Mouse (Mus musculus) heart, postnatal 4 days (tissue): ENCODE measurements at regions not wholly inside any gene's neighbourhood (a gene's known extent, or its start where the extent isn't known, plus 50 kb on each side); places are given as distances from the start of the nearest gene placed in this dataset.
"Not testable (repeated sequence)": the region's sequence is repeated elsewhere in the genome, so short reads cannot be mapped to it uniquely, and the experiment has no call there.

ENCODE experiments used
- DNase-seq: peaks from one replicate; pipeline ENCODE4 v3.0.0; 2021

DNA sequence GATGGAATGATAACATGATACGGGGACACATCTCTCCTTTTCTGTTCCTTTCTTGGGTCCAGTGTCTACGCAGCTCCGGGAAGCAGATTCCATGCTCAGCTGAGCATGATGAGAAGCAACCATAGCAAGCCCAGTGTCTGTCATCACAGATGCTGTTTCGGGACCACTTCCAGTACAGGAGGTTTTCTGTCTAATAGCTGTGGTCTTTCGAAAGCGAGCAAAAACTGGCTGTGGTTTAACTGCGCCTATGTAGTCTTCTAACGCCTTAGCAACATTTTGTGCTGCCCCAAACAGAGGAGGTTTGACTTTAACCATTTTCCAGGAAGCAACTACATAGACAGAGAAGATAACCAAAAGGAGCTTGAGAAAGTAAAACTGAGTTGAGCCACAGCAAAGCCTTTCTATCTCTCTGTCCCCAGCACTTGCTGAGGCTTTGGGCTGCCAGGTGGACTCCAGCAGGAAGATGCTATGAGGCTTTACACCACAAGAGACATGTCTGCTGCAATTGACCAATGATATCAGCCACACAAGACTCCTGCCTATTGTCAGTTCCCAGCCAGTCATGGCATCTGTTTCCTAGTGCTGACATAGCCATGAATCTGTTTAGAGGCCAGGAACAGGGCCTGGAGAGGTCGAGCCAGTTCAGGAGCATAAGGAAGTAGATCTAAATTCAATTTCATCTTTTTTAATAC is 95.1 kb downstream of the Stard3nl start:
- not testable (repeated sequence) for DNase-seq

DNA sequence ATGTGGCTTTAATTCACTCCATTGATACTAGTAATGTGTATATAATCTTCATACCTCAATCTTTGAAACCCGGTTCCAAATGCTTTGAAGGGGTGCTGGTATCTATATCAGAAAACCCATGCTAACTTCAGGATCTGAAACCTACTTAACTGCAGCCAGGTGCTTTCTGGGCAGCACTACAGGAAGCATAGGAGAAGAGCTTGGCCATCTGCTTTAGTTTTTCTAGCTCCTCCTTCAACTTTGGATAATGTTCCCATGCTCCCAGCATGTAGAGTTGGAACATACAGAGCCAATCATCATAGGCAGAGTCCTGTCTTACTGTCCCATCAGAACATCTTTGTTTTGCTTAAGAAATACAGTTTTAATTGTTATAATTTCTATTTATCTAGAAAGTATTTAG is 99.3 kb downstream of the Stard3nl start:
- no peak for DNase-seq

DNA sequence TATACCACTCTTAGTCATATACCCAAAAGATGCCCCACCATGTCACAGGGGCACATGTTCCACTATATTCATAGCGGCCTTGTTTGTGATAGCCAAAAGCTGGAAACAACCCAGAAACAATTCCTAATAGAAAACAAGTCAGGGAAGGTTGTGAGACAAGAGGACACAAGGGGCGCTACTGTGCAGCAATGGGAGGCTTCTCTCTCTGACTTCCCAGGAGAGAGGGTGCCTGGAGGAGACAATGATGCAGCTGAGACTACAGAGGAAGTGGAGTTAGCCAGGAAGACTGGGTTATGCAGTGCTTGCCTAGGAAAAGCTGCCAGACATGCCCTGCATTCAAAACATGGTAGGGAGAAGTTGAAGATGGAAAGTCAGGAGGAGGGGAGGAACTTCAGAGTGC is 102.6 kb downstream of the Stard3nl start:
- no peak for DNase-seq

DNA sequence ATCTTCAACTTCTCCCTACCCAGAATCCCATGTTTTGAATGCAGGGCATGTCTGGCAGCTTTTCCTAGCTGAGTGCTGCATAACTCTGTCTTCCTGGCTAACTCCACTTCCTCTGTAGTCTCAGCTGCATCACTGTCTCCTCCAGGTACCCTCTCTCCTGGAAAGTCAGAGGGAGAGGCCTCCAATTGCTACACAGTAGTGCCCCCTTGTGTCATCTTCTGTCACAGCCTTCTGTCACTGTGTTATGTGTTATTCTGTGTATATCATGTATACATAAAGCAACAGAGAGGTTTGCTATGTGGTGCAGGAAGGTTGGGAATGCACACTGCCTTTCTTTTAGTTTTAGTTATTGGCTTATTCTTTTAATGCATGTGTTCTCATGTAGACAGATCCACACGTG is 112.4 kb downstream of the Stard3nl start:
- no peak for DNase-seq

DNA sequence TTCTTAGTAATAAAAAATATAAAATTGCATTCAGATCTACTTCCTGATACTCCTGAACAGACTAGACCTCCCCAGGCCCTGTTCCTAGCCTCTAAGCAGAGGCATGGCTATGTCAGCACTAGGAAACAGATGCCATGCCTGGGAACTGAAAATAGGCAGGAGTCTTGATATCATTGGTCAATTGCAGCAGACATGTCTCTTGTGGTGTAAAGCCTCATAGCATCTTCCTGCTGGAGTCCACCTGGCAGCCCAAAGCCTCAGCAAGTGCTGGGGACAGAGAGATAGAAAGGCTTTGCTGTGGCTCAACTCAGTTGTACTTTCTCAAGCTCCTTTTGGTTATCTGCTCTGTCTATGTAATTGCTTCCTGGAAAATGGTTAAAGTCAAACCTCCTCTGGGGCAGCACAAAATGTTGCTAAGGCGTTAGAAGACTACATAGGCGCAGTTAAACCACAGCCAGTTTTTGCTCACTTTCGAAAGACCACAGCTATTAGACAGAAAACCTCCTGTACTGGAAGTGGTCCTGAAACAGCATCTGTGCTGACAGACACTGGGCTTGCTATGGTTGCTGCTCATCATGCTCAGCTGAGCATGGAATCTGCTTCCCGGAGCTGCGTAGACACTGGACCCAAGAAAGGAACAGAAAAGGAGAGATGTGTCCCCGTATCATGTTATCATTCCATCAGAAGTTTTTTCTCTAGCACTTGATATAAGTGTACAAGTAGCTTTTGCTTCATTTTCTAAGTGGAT is 122.9 kb downstream of the Stard3nl start:
- DNase-seq: not testable (repeated sequence)

DNA sequence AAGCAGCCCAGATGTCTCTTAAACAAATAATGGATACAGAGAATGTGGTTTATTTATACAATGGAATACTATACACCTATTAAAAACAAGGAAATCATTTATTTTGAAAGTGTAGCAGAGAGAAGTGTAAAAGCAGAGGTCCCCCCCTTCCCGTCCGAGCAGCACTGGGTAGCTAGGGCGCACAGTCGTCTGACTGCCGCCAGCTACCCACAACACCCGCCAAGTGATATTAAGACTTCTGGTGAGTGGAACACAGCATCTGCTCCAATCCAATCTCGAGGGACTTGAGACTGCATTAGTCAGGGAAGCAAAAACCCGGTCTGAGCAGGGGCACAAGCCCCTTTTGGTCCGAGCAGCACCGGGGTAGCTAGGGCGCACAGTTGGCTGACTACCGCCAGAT is 130.6 kb downstream of the Stard3nl start:
- DNase-seq: not testable (repeated sequence)

DNA sequence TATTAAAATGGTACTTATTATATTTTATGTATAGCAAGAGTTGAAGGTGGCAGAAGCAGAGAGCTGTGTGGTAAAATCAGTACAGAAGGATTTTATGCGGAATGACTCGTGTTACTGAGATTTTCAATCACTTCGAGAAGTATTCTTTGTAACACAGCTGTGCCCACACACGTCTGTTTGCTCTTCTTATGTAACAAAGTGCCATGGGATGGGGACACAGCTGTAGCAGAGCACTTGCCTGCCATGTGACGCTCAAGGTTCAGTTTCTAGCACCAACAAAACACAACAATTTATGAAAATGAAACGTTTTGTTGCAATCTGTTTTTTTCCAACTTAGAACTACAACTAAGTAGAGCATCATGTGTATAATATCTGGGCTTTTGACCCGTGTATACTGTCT is 149.0 kb downstream of the Stard3nl start:
- DNase-seq: not testable (repeated sequence)

DNA sequence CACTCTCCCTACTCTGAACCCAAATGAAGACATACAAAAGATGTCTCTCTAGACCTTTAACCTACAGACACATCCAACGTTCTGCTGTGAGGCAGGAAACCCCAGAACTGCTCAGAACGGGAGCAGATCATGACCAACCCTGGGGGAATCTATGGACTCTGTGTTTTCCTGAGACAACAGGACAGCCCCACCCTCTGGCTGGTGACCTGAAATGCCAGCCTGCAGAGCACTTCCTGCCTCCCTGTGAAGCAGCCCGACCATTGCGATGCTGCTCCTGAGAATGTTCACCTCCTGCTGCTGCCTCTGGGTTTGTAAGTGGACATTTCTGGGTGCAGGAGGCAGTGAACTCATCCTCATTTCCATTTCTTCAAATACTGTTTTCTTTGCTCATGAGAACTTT is 153.0 kb downstream of the Stard3nl start:
- DNase-seq: not testable (repeated sequence)

DNA sequence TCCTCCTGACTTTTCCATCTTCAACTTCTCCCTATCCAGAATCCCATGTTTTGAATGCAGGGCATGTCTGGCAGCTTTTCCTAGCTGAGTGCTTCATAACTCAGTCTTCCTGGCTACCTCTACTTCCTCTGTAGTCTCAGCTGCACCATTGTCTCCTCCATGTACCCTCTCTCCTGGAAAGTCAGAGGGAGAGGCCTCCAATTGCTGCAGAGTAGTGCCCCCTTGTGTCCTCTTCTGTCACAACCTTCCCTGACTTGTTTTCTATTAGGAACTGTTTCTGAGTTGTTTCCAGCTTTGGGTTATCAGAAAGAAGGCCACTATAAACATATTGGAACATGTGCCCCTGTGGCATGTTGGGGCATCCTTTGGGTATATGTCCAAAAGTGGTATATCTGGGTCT is 159.3 kb downstream of the Stard3nl start:
- DNase-seq: peak; percentile 10

DNA sequence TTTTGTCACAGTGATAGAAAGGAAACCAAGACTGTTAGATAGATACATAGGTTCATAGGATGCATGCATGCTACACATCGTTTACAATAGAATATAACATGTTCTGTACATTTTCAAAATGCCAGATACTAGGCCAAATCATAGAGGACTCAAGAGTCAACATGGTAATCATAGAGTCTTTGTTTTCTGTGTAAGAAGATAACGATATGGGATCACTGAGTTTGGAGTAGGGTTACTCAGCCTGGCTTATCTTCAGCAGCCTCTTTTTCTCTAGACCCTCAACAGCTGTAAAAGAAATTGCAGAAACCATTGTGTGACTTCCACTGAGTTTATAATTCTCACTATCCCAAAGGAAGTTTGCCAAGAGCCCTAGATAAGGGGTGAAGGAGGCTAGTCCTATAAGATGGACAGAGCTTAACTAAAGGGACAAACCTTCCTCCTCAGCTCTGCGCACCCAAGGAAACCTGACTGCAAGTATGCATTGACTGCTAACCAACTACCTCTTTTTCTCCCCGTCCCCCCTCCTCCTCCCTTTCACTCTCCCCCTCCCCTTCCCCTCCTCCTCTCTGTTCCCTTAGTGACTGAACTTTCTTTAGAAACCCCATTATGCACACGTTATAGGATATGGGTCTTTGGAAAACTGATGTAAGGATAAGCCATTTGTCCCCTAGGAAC is 160.8 kb downstream of the Stard3nl start:
- DNase-seq: no peak

DNA sequence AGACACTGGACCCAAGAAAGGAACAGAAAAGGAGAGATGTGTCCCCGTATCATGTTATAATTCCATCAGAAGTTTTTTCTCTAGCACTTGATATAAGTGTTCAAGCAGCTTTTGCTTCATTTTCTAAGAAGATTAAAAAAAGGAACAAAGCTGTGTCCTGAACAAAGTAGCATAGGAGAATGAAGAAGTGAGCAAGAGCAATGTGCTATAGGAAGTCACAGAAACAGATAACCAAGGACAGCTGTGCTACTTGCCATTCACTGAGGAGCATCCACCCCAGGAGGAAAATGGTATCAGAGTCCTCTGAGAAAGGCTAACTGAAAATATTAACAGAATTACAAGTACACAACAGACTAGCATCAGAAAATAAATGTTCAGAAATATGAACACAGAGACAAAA is 175.6 kb downstream of the Stard3nl start:
- not testable (repeated sequence) for DNase-seq

DNA sequence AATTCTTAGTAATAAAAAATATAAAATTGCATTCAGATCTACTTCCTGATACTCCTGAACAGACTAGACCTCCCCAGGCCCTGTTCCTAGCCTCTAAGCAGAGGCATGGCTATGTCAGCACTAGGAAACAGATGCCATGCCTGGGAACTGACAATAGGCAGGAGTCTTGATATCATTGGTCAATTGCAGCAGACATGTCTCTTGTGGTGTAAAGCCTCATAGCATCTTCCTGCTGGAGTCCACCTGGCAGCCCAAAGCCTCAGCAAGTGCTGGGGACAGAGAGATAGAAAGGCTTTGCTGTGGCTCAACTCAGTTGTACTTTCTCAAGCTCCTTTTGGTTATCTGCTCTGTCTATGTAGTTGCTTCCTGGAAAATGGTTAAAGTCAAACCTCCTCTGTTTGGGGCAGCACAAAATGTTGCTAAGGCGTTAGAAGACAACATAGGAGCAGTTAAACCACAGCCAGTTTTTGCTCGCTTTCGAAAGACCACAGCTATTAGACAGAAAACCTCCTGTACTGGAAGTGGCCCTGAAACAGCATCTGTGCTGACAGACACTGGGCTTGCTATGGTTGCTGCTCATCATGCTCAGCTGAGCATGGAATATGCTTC is 176.1 kb downstream of the Stard3nl start:
- not testable (repeated sequence) for DNase-seq

DNA sequence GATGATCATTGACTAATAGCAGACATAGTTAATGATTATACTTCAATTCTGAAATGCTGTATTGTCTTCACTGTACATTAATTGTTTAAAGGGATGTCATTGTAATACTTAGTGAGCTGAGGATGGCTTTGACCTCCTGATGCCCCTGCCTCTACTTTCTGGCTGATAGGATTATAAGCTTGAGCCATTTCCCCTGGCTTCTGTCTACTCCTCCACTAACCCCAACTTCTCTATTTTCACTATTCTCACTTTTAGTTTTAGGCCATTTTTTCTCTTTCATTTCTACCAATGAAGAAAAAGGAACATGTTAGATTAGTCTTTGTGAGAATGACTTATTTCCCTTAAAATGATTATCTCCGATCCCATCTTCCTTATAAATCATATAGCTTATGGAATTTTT is 190.9 kb downstream of the Stard3nl start:
- DNase-seq: no peak

DNA sequence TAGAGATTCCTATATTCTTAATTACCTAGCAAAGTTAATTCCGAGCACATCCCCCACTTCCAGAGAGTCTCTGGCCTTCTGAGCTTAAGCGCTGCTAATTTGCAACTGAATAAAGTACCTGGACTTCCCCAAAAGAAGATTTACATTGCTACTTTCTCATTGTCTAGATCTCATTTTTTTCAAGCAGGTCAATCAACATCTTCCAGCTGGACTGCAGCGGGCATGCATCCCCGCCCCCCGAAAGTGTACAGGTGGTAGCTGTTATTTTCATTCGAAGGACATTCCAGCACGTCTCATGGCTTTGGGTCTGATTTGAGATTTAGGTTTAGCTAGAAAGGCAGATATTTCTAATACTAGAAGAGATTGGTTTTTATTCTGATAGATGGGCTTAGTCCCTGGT is 193.3 kb downstream of the Stard3nl start:
- DNase-seq: not testable (repeated sequence)
